Mouse (Mus musculus) liver, embryonic 11.5 days (tissue): ENCODE results near the gene Muc5b. TPM values are rescaled to one million over a fixed set of nuclear protein-coding genes. Genes with fewer than 3 reads are reported as not detected.

Experiments
- ATAC-seq: fragments of 200-750 bp; cut with Nextera tagmentation; replicated peaks from 2 replicates; pipeline ENCODE4 v1.8.0; 2017; ENCODE audit warnings: moderate number of reproducible peaks, mild to moderate bottlenecking, moderate TSS enrichment, moderate library complexity; ENCODE audit not compliant: low FRiP score
- DNase-seq: peaks from one replicate; pipeline ENCODE4 v3.0.0-alpha.2; 2017; ENCODE audit warnings: low spot score
- H3K27ac ChIP-seq: fragments of 300-500 bp; sonication (generic); 2 replicates; pipeline ENCODE4 v1.5.1; 2014; ENCODE audit warnings: mild to moderate bottlenecking, low read depth, low read length, control low read depth
- H3K27me3 ChIP-seq: fragments of 300-500 bp; sonication (generic); replicated peaks from 2 replicates; pipeline ENCODE4 v1.6.1; 2014; ENCODE audit warnings: low read length, mixed read lengths; ENCODE audit not compliant: control insufficient read depth, insufficient read depth
- H3K36me3 ChIP-seq: fragments of 300-500 bp; sonication (generic); 2 replicates; pipeline ENCODE4 v1.6.1; 2014; ENCODE audit warnings: mild to moderate bottlenecking, low read length, moderate library complexity, mixed read lengths; ENCODE audit not compliant: control insufficient read depth, insufficient read depth
- H3K4me1 ChIP-seq: fragments of 300-500 bp; sonication (generic); replicated peaks from 2 replicates; pipeline ENCODE4 v1.6.1; 2014; ENCODE audit warnings: low read length, mixed read lengths; ENCODE audit not compliant: control insufficient read depth, insufficient read depth
- H3K4me2 ChIP-seq: fragments of 300-500 bp; sonication (generic); 2 replicates; pipeline ENCODE4 v1.6.1; 2014; ENCODE audit warnings: mild to moderate bottlenecking, control low read depth, moderate library complexity
- H3K4me3 ChIP-seq: fragments of 300-500 bp; sonication (generic); 2 replicates; pipeline ENCODE4 v1.5.1; 2014; ENCODE audit warnings: low read depth, low read length, control low read depth
- H3K9ac ChIP-seq: fragments of 300-500 bp; sonication (generic); 2 replicates; pipeline ENCODE4 v1.6.1; 2014; ENCODE audit warnings: low read depth, low read length, control low read depth
- H3K9me3 ChIP-seq: fragments of 300-500 bp; sonication (generic); 2 replicates; pipeline ENCODE4 v1.6.1; 2016; ENCODE audit warnings: low read length, inconsistent platforms, mixed read lengths; ENCODE audit not compliant: control insufficient read depth
- WGBS: fragments of 180-500 bp; shearing (Covaris S2); extraction: QIAGEN DNeasy Blood & Tissue Kit; methylation state at CpG from one replicate; pipeline ENCODE4 v1.1.7; 2014; 5-methylcytosine and 5-hydroxymethylcytosine counted together
- polyA plus RNA-seq: library from polyadenylated mRNA; unstranded; fragments of >200 nt; fragmentation: Nextera tagmentation; extraction: Ambion mirVana; gene quantifications from 2 replicates; pipeline ENCODE4 v1.2.1, GENCODE M21; 2014

Gene Muc5b
- polyA plus RNA-seq, 1 experiment from 2014 or later = not detected

- H3K4me1 ChIP-seq = no peaks in the 10 kb centered on the region
- no peak overlapping the region for H3K4me2 ChIP-seq
- 79% methylated on average over 3 of the region's 3 CpGs for WGBS
- H3K9ac ChIP-seq = no peak overlapping the region
- H3K4me3 ChIP-seq = no peak overlapping the region
- no peaks in the 10 kb centered on the region; the same call in 1 of the 2 replicates for H3K27me3 ChIP-seq
- no peak for DNase-seq
- no peaks in the 10 kb centered on the region for H3K36me3 ChIP-seq
- no peak for ATAC-seq
- no peaks in the 10 kb centered on the region for H3K9me3 ChIP-seq
- no peak overlapping the region for H3K27ac ChIP-seq
Measured at GRCm38 (mm10) chr7:141818267-141818666, 20.6 kb upstream of the Muc5b start.

- H3K4me1 ChIP-seq = no peaks in the 10 kb centered on the region
- no peak for ATAC-seq
- H3K9ac ChIP-seq = no peak overlapping the region
Measured at GRCm38 (mm10) chr7:141822582-141823261, 16.1 kb upstream of the Muc5b start.

GRCm38 (mm10) chr7:141823699-141824098, 15.2 kb upstream of the Muc5b start:
- no peak for ATAC-seq

More at GRCm38 (mm10) chr7:141822582-141823261, 16.1 kb upstream of the Muc5b start:
- H3K27me3 ChIP-seq = no peaks in the 10 kb centered on the region; the same call in 1 of the 2 replicates
- H3K4me2 ChIP-seq = no peak overlapping the region
- 53% methylated on average over 4 of the region's 4 CpGs for WGBS
- DNase-seq = no peak
- H3K36me3 ChIP-seq = no peaks in the 10 kb centered on the region
- H3K27ac ChIP-seq = no peak overlapping the region
- H3K4me3 ChIP-seq = no peak overlapping the region
- H3K9me3 ChIP-seq = no peaks in the 10 kb centered on the region

GRCm38 (mm10) chr7:141824398-141824797, 14.5 kb upstream of the Muc5b start:
- Histone ChIP-seq H3K9me3 (no peaks in the 10 kb centered on the region), H3K4me2 (no peak overlapping the region), H3K4me3 (no peak overlapping the region), H3K4me1 (no peaks in the 10 kb centered on the region), H3K36me3 (no peaks in the 10 kb centered on the region), H3K27me3 (no peaks in the 10 kb centered on the region), H3K9ac (no peak overlapping the region), H3K27ac (no peak overlapping the region)
- ATAC-seq = no peak
- WGBS = 82% methylated on average over 9 of the region's 9 CpGs
- DNase-seq = no peak

More at GRCm38 (mm10) chr7:141823699-141824098, 15.2 kb upstream of the Muc5b start:
- Histone ChIP-seq H3K4me2 (no peak overlapping the region), H3K27me3 (no peaks in the 10 kb centered on the region), H3K36me3 (no peaks in the 10 kb centered on the region), H3K4me3 (no peak overlapping the region), H3K9ac (no peak overlapping the region), H3K9me3 (no peaks in the 10 kb centered on the region), H3K27ac (no peak overlapping the region), H3K4me1 (no peaks in the 10 kb centered on the region)
- WGBS = 70% methylated on average over 6 of the region's 6 CpGs
- DNase-seq = no peak

- H3K4me1 ChIP-seq = no peaks in the 10 kb centered on the region
- H3K4me3 ChIP-seq = no peak overlapping the region
- H3K4me2 ChIP-seq = no peak overlapping the region
- no peak for DNase-seq
- no peaks in the 10 kb centered on the region for H3K36me3 ChIP-seq
- ATAC-seq = no peak
- no peak overlapping the region for H3K27ac ChIP-seq
- 49% methylated on average over 7 of the region's 7 CpGs for WGBS
- H3K9me3 ChIP-seq = no peaks in the 10 kb centered on the region
- H3K27me3 ChIP-seq = no peaks in the 10 kb centered on the region
- H3K9ac ChIP-seq = no peak overlapping the region
Measured at GRCm38 (mm10) chr7:141835941-141836340, 2.9 kb upstream of the Muc5b start.

GRCm38 (mm10) chr7:141836423-141836822, 2.4 kb upstream of the Muc5b start:
- H3K9ac ChIP-seq = no peak overlapping the region
- H3K9me3 ChIP-seq = no peaks in the 10 kb centered on the region
- H3K27ac ChIP-seq = no peak overlapping the region
- DNase-seq (no peak), ATAC-seq (no peak)
- no peaks in the 10 kb centered on the region for H3K4me1 ChIP-seq
- H3K36me3 ChIP-seq = no peaks in the 10 kb centered on the region
- H3K4me2 ChIP-seq = no peak overlapping the region
- no peak overlapping the region for H3K4me3 ChIP-seq
- no peaks in the 10 kb centered on the region for H3K27me3 ChIP-seq
- WGBS = 50% methylated on average over 8 of the region's 8 CpGs

- Histone ChIP-seq H3K9ac (no peak overlapping the region), H3K4me3 (no peak overlapping the region), H3K4me2 (no peak overlapping the region), H3K4me1 (no peaks in the 10 kb centered on the region), H3K27me3 (0 out of 2 replicates have a peak, but pooled peaks cover under 1% of the 10 kb centered on the region), H3K9me3 (no peaks in the 10 kb centered on the region), H3K27ac (no peak overlapping the region), H3K36me3 (no peaks in the 10 kb centered on the region)
- DNase-seq (no peak), ATAC-seq (no peak)
- 82% methylated on average over 10 of the region's 10 CpGs for WGBS
Measured at GRCm38 (mm10) chr7:141840354-141840753, 1.5 kb downstream of the Muc5b start.

GRCm38 (mm10) chr7:141861046-141861445, 22.2 kb downstream of the Muc5b start:
- Histone ChIP-seq H3K4me1 (no peaks in the 10 kb centered on the region), H3K9ac (no peak overlapping the region), H3K27ac (no peak overlapping the region), H3K4me2 (no peak overlapping the region), H3K9me3 (no peaks in the 10 kb centered on the region), H3K4me3 (no peak overlapping the region), H3K36me3 (no peaks in the 10 kb centered on the region), H3K27me3 (no peaks in the 10 kb centered on the region)
- no peak for ATAC-seq
- no peak for DNase-seq
- WGBS = 54% methylated on average over 4 of the region's 4 CpGs

GRCm38 (mm10) chr7:141869644-141870043, 30.8 kb downstream of the Muc5b start:
- Histone ChIP-seq H3K27me3 (no peaks in the 10 kb centered on the region), H3K9me3 (no peaks in the 10 kb centered on the region), H3K4me3 (no peak overlapping the region), H3K36me3 (no peaks in the 10 kb centered on the region; the same call in 1 of the 2 replicates), H3K4me2 (no peak overlapping the region), H3K9ac (no peak overlapping the region), H3K4me1 (no peaks in the 10 kb centered on the region), H3K27ac (no peak overlapping the region)
- ATAC-seq (no peak), DNase-seq (no peak)
- WGBS = 63% methylated on average over 5 of the region's 5 CpGs
